Mouse (Mus musculus) cerebellum, adult 8-10 months (tissue): ENCODE data around the gene Evi5.

Source experiments
- DNase-seq: peaks from one replicate; pipeline ENCODE4 v3.0.0; 2022

Gene Evi5

DNA sequence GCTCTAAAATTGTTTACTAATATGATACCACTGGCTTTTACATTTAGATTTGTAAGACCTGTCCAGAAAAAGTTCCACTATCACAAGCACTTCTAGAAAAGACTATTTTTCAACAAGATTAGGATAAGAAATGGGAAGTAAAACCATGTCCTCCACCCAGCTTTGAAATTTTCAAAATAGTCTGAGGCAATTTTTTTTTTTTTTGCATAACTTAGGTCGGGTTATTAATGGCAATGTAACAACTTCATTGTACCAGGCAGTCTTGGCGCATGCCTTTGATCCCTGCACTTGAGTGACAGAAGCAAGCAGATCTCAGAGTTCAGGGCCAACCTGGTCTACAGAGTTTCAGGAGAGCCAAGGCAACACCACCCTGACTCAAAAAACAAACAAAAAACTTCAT, 5.2 kb downstream of the Evi5 start:
- DNase-seq: no peak

DNA sequence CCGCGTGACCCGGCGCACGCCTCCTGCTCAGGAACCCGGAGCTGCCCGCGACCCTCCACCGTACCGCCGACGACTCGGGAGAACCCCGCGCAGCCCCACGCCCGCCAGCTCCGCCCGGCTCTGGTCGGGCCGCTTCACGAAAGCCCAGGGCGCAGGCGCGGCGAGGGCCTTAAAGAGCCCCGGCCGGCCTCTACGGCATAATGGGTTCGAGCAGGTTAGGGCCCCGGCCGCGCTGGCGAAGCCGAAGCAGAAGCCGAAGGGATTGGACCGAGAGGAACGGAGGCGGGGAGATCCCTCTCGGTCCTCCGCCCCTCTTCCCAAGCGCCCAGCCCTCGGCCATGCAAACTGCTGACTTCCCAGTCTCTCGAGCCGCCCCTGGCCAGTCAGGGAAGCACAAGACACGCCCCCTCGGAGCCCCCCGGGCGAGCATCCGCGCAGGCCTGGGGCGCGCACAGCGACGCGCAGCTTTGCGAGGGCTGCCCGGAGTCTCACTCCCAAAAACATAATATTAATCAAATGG, 5.9 kb downstream of the Evi5 start:
- peak; percentile 86 for DNase-seq

DNA sequence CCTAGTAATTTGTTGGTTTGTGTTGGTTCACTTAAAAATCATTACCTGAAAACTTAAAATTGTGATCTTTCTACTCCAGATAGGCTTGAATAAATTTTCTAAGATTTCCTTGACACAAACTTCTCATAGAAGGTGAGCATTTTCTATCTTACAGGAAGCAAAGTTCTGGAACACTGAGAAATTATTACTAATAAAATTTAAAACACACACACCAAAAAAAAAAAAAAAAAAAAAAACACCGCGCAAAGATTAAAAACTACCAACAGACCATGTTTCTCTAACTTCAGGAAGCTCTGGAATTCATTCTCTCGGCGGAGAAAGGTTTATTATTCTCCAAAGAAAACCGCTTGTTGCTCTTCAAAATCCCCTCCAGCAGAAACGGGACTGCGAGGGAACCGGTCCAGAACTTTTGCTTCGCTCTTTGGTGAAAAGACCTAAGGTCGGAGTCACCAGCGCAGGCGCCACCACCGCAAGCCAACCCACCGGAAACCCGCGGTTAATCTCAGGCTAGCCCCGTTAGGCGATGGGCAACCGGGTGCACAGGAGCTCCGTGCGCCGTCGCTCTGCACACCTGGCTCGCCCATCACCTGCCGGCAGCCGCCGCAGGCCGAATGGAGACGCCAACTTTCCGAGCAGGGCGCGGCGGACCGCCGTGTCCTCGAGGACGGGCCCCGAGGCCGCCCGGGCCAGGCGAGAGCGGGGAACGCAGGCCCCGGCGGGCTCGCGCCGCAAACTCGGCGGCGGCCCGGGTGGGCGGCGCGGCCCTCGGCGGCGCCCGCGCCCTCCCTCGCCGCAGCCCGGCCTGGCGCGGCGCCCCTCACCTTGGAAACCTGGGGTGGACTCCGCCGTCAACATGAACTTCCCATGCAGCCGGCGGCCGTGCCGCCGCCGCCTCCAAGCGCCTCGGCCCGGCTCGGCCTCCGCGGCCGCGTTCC, 6.7 kb downstream of the Evi5 start:
- peak; percentile 43 for DNase-seq

DNA sequence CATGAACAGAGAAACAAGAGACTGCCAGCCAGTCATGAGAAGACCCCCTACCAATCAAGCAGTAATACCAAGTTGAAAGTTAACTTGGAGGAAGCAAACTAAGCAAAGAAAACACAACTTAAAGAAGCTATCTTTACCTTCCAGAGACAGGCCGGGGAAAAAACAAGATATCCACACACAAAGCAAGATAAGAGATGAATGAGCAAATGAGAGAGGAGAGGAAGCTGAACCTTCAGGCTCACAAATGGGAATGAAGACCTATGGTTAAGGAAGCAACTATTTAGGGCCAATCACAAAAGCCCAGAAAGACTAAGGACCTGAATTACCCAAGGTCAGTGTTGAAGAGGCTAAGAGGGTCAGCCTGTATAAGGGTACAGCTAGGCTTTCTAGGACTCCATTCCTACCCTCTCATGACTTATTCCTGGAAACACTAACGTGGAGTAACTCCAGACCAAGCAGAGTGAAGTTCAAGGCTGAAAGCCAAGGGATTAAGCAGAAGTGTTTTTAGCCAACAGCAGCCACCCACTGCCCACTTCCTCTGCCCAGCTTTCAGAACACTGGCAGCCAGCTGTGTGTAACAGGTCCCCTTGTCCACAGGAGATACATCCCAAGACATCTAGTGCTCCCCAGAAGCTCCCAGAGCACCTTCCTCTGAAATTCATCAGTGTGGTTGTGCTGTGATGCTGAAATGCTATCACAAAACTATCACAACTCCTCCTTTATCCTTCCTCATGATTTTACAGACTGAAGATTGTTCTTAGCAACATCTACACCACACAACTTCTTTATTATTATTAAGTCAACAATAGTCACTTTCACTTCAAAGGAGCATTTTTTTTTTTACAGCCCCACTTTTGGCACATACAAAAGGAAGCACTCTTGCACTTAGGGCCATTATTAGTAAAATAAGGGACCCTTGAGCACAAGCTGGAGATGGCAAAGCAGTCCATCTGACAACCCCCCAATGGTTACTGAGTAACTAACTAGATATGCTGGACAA, 8.5 kb downstream of the Evi5 start:
- DNase-seq: no peak

DNA sequence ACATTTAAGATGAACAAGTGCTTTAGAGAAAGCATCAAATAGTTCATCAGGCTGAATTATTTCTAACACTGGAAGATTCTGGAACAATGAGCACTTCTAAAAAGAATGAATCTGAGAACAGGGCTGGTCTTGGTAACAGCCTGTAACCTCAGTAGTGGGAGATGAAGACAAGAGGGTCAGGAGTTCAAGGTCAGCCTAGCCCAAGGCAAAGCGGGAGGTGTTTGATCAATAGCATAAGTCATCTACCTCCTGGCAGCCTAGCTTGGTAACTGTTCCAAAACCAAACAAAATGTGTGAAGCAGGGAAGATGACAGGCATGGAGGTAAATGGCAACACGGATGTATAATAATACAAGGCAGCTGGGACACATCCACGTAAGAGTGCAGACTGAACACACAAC, 10.9 kb downstream of the Evi5 start:
- no peak for DNase-seq

DNA sequence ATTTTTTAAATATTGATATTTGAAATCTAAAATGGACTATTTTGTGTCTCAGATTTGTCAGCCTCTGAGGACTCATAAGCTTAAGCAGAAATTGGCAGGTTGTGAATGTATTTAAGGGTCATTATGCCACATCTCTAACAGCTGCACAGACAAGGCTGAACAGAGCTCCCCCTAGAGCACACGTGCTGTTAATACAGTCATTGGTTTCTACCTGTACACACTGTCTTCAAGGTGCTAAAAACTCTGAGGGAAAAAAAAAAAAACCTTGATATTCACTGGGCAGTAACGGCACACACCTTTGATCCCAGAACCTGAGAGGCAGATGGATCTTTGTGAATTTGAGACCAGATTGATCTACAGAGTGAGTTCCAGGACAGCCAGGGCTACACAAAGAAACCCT, 15.9 kb downstream of the Evi5 start:
- no peak for DNase-seq

DNA sequence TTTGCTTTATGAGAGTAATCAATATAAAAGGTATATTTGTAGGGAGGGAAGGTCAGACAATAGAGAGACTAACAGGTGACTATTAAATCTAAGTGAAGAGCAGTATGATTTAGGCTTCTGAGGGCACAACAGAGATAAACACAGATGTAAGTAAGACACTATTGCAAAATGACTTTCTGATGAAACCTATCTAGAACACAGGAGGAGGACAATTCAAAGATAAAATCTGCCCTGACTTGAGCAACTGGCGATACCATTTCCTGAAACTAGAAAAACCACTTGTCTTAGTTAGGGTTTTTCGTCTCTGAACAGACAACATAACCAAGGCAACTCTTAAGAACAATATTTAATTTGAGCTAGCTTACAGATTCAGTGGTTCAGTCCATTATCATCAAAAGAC, 19.4 kb downstream of the Evi5 start:
- no peak for DNase-seq

DNA sequence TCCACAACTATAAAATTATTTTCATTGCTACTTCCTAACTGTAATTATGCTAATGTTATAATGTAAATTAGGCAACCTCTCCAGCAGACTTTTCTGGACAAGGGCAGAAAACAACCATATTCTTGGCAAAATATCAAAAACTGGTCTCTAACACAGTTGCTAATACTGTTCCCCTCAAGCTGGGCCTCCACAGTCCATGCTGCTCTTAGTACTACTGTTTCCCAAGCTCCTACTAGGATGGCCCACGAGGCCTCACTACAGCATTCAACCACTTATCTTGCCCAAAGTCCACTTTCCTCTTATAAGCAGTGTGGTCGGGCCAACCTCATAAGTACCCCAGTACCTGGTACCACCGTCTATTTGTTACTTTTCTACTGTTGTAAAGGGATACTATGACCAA, 20.4 kb downstream of the Evi5 start:
- no peak for DNase-seq

DNA sequence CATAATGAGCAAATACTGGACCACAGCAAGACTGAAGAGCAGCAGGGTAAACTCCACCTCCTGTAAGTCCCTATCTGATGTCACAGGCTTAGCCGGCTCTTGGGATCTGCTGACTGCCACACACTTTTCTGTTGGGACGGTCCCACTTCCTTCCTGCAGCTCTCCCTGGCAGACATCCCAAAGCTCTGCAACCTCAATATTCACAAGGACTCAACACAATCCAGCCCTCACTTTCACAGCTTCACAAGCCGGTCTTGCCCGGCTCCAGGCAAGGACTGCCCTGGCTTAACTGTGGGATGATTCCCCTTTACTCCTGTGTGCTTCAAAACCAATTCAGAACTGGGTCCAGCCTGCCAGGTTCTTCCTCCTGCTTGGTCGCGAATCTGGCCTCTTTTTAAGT, 21.1 kb downstream of the Evi5 start:
- DNase-seq: no peak

DNA sequence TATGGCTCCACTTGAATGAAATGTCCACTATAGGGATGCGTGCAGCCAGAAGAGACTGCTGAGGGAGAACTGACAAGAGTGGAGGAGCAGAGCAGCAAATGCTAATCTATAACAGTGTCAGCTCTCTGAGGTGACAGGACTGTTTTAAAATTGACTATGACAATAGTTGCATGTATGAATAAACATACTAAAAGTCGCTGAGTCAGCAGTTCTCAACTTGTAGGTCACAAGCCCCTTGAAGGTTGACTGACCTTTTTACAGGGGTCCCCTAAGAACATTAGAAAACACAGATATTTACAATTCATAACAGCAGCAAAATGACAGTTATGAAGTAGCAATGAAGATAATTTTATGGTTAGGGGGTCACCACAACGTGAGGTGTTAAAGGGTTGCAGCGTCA, 25.9 kb downstream of the Evi5 start:
- DNase-seq: no peak

DNA sequence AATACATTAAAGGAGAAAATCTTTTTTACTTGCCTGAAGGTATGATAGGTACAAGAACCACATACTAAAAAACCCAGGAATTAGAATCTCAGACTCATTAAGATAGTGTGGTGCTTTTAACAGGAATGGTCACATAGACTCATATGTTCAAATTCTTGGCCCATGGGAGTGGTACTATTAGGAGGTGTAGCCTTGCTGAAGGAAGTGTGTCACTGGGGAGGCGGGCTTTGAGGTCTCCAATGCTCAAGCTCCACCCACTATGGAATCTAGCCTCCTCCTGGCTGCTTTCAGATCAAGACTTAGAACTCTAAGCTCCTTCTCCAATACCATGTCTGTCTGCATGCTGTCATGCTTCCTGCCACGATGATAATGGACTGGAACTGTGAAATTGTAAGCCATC, 27.1 kb downstream of the Evi5 start:
- no peak for DNase-seq

DNA sequence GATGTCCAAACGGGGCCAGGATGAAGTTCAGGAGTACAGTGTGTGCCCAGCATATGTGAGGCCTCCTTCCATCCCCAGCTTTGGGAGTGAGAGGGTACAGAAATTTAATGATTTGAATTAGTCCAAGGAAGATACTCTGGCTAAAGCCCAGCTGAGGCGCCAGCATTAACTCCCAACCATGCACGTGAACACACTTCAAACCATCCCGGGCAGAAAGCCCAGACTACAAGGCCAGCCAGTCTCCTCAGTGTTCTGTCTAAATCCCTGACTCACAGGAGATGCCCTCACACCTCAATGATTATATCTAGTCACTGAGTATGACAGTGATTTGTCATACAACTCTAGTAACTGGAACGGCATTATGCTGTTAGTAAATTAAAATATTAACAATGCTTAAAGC, 27.6 kb downstream of the Evi5 start:
- DNase-seq: peak; percentile 51

DNA sequence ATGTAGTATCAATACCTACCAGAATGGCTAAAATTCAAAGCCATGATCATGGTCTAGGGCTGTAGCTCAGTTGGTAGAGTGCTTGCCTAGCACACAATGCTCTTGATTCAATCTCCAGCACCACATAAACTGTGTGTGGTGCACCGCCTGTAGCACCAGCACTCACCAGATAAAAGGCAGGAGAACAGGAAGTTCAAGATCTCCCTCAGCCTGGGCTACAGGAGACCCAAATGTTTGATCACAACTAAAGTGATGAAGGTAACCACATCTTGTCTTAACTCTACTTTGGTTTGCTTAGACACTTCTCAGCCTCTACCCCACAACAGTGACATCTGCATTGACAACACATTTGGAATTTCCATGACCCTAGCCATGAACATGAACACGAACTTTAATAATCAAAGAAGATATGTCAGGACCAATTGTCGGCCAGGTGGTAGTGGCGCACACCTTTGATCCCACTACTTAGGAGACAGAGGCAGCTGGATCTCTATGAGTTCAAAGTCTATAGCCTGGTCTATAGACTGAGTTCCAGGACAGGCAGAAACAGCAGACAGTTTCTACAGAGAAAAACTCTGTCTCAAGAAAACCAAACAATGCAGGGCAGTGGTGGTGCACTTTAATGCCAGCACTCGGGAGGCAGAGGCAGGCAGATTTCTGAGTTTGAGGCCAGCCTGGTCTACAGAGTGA, 34.2 kb downstream of the Evi5 start:
- DNase-seq: no peak

DNA sequence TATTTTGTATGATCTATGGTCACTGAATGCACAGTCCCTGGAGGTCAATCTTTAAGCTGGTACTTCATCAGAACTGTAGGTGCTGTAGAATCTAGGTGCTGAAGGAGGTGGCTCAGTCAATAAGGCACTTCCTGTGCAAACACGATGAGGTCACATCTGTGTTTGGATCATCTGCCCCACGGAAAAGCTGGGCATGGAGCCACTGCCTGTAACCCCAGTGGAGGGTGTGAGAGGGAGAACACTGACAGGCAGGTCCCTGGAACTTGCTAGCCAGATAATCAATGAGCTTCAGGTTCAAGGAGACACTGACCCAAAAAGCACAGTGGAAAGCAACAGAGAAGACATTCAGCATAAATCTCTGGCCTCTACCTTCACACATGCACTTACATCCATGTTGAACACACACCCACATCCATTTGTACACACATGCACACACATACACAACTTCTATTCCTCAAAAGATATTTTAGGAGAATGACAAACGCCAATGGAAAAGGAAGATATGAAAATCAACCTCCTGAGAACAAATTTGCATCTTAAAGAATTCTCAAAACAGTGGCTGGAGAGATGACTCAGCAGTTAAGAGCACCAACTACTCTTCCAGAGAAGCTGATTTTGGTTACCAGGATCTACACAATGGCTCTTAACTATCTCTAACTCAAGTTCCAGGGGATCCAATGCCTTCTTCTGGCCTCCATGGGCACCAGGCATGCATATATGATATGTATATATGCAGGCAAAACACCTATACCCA, 35.8 kb downstream of the Evi5 start:
- no peak for DNase-seq

DNA sequence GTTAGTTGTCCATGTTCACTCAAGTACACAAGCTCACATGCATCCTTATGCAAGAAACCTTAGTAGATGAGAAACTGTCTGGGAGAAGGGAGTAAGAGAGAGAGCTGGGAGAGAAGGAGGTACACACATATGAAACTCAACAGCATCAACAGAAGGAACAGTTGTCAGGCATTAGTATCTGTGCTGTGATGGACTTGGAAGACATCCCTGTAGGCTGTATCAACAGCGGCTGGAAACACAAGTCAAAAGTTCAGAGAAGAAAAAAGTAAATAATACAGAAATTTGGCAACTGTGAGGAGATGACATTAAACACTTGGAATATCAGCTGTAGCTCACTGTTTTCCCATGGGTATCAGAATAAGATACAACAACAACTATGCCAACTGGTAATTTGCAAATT, 40.6 kb downstream of the Evi5 start:
- no peak for DNase-seq

DNA sequence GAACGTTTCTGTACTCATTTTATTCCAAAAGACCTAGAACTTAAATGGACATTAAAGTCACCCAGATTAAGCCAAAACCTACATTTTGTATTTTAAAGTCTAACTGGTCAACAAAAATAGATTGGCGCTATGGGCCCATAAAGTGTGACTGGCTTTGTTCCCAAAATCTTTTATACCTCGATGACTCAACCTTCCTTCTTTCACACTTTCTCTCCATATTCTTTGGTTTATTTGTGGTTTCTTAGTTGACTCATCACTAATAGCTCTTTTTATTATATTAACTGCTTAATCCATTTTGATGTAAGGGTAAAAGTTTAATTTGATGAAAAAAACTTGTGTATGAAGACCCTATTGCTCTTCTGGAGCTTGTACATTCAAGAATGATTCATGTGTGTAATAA, 43.6 kb downstream of the Evi5 start:
- DNase-seq: no peak

DNA sequence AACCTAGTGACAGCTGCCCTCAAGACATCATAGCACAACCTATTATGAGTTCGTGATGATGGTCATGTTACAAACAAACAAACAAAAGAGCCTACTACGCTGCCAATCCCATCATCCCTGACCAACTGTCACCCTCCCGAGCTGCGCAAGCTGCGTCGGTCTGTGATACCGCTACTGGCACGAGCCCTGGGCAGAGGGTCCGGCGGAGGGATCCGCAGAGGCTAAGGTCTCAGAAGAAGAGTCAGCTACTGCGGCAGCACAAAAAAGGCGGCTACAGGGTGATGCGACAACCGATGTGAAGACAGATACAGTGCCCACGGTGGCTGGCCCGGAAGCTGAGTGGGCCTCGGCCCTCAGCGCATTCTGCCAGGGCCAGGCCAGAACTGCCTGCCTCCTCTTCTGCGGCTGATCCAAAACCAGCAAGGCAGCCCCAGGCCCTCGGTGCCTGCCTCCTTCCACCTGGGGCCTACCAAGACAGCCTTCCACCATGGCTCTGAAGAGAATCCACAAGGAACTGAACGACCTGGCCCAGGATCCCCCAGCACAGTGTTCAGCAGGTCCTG, 44.8 kb downstream of the Evi5 start, which contains the start of gene Ube2d2b:
Gene Ube2d2b (plus strand): TSS at position 102 of the 563 bp plus-strand sequence.
- DNase-seq: no peak

DNA sequence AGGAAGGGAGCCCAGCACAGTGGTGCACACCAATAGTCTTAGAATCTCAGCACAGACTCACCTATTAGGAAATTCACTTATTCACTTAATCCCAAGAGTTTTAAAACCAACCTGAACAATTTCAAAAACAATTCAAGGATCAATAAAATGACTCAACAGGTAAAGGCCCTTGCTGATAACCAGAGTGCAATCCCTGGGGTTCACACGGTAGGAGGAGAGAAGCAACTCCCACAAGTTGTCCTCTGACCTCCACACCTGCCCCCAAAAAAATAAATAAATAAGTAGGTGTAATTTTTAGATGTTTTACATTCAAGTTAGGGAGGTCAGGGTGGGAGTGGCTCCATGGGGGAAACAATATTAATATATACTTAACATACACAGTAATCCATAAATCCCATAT, 52.4 kb downstream of the Evi5 start:
- DNase-seq: no peak

DNA sequence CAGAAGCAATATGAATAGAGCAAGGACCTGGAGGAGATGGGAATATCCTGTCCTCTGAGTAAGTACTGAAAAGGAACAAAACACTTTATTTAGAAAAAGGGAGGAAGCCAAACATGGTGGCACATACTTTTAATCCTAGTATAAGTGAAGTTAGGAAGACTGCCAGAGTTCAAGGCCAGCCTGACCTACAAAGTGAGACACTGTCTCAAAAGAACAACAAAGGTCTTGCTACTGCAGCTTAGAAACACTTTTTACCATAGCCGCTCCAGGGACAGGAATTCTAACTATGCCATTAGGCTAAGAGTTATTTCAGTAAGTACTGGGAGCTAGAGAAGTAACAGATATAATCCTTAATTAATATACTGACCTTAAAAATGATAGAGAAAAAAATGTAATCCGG, 60.3 kb downstream of the Evi5 start:
- no peak for DNase-seq

DNA sequence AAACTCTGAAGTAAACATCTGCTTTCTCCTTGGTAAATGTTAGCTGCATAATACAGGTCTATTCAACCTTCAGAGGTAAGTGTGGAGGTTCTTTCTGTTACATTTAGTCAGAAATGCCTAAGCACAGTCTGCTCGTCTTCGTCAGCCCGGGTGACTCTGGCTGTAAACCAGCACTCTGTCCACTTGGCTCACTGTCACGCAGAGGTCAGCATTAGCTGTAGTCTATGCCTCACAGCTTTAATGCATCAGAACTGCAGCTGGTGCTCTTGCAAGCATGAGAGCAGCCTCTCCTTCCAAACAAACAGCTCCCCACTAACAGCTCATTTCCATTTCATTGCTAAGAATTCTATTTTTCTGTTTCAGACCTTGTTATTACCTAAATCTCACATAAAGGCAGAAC, 67.4 kb downstream of the Evi5 start:
- DNase-seq: no peak

DNA sequence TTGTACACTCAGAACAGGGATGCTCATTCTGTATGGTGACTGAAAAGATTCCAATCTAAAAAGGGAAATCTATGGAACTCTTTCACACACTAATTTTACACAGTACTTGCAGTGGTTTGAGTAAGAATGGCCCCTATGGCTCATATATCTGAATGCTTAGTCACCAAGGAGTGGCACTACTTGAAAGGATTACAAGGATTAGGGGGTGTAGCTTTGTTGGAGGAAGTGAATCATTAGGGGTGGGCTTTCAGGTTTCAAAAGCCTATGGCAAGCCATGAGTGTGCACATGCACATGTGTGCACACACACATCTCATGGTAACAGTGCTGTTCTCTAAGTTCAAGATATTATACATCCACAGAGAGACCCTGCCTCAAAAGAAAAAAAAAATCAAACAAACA, 72.3 kb downstream of the Evi5 start:
- no peak for DNase-seq

DNA sequence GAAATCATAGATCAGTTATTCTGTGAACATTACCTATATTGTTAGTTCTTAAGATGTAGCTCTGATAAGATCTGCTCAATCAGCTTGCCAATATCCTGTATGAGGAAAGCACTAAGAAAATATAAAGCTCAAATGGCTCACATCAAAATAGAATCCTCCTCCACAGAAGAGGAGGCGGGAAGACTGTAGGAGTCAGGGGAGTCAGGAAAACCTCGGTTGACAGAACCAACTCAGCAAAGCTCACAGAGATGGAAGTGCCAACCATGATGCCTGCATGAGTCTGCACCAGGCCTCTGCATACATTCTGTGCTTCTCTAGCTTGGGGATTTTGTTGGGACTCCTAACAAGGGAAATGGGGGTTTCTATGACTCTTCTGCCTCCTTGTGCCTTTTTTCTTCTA, 73.7 kb downstream of the Evi5 start:
- no peak for DNase-seq
